Mouse (Mus musculus) A20 (cell line): ENCODE data around the gene Slc35e4.
"Not testable (repeated sequence)": the region's sequence is repeated elsewhere in the genome, so short reads cannot be mapped to it uniquely, and the experiment has no call there.

Source experiments
- DNase-seq: peaks from one replicate; pipeline ENCODE4 v3.0.0-alpha.2; 2011; ENCODE audit warnings: low read depth, low spot score

Slc35e4 gene

GRCm38 (mm10) chr11:3918738-3919137, 4.3 kb upstream of the Slc35e4 start:
- peak; percentile 40 for DNase-seq

DNA sequence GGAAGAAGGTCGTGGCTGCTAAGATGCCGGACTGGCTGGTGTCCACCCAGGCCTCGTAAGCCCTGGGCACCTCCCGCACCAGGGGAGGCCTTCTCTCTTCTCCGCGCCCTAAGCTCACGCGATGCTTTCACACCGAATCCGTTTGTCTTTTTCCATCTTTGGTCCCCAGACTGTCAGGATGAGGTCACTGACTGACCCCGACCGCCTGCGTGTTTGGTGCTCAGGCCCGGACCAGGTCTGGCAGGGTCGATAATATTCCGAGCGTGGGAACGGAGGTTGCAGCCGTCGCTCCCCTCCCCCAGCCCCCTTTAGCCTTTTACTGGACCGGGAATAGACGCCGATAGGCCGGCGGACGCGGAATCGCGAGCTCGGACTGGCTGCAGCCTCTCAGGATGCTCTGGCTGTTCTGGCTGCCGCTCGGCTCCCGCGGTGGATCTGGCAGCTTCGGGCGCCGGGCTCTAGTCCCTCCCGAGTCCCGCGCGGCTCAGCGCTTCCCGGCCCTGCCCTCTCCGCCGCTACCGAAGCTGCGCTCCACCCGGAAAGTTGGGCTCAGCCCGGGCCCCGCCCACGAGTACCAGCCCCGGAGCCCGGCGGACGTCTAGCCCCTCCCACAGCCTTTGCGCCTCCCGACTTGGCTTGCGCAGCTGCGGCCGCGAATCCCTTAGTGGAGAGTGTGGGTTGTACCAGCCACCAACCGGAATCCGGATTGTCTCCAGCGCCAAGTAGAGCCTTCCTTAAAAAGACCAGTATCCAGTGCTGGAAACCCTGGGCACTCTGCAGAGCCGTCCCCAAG, 952 bp downstream of the Slc35e4 start:
- DNase-seq, result peak; percentile 38

DNA sequence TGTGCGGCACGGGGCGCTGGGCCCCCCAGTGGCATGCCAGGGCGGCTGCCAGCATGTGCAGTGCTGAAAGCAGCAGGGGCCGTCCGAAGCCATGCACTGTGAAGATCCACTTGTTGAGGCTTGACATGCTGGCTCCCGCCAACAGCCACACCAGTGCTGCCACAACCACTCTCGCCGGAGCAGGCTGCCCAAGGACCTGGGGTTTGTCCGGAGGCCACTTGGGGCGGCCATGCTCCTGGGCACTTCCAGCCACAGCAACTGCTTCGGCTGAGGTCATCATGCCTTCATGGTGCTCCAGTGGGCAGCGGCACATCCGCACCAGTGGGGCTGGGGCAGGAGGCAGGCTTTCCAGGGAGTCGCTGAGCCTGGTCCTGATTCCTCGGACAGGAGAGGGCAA, 1.6 kb downstream of the Slc35e4 start:
- no peak for DNase-seq

GRCm38 (mm10) chr11:3912100-3912874, 2.2 kb downstream of the Slc35e4 start:
- no peak for DNase-seq

GRCm38 (mm10) chr11:3911440-3911839, 3.0 kb downstream of the Slc35e4 start:
- DNase-seq, result not testable (repeated sequence)

DNA sequence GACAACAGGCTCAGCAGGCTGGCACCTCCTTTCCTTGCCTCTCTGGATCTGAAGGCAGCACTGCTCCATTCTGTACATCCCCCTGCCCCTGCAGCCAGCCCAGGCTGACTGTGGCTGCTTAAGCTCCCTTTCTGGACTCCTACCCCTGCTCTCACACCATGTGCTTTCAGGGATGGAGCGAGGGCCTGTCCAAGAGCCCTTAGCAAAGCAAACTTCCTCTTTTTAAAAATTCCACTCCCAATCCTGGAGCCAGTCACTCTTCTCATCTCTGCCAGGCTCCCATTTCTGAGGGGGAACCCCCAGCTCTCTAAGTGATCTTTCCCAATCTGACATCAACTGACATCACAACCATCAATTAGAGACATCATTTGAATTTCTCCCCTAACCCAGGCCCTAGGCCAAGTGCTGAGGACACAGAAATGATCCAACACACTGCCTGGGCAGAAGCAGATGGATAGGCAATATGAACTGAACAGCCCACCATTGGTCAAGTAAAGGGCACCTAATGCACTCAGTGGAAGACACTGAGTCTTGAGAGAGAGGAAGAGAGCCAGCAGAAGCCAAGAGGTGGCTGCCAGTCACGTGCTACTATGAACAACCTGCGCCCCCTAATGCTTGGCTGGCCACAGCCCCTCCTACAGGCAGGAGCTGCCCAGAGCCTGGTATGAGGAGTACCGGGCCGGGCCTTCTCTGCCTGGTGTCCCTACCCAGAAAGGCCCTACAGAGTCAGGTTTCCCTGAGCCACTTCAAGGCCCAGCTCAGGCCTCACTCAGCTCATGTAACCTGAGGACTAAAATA, 3.8 kb downstream of the Slc35e4 start:
- DNase-seq, result peak; percentile 14

DNA sequence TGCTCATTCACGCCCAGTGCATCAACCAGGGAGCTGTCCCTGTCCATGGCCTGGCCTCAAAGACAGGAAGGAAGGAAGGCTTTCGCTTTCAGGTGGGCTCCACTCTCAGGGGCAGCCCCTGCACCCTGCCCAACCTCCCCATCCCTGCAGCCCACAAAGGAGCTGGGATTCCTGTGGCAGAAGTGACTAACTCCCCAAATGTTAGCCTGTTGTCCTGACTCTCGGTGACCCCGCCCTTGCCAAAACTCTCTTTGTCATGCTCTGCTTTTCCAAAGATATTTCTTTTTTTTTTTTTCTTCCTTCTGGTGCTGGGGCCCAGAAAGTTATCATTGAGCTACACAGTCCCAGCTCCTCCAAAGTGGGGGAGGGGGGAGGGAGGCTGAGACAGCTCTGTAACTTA, 5.2 kb downstream of the Slc35e4 start:
- no peak for DNase-seq

DNA sequence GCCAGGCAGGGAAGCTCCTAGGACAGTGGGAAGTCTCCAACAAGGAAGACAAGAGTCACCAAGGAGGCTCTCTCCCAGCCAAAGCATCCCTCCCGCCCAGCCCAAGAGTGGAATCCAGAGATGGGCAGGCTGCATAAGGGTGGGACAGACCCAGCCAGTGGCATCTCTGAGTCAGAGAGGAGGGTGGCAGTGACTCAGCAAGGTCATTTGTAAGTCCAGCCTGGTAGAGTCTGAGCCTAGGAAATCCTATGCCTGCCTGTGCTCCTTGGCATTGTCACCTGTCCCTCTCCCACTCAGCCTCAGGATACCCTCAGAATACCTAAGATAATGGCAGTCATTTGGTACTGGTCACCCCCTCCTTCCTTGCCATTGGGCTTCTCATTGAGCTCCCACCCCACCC, 9.0 kb downstream of the Slc35e4 start:
- no peak for DNase-seq

DNA sequence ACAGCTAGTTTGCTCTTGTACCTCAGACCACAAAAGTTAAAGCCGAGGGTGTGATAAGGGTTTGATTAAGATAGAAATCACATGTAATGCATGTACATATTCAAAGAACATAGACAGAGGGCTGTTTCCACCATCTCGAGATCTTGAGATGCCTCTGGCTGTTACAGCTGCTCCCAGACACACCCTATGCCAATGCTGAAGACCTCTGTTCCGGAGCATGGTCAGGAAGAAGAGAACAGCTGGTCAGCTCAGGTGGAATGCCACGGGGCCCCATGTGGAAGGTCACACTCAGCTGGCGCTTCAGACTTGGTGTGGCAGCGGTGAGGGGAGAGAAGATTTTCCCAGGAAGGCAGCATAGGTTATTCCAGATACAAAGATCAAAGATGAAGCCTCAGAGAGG, 9.8 kb downstream of the Slc35e4 start:
- DNase-seq, result no peak

DNA sequence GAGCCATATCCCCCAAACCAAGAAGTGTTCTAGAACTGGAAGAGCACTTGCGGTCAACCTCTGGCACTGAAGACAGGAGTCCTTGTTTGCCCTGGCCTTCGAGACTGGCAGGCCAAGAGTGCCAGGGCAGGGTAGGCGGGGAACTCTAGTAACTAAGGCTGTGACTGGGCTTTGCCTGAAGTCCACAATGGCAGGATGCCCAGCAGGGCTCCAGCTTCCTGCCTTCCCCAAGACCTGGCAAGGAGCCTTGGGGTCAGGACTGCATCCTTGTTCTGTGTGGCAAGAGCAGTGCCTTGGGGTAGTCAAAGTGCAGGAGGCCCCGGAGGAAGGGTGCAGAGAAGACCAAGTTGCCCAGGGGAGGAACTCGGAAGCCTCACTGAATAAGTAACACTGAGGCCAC, 11.4 kb downstream of the Slc35e4 start:
- no peak for DNase-seq

DNA sequence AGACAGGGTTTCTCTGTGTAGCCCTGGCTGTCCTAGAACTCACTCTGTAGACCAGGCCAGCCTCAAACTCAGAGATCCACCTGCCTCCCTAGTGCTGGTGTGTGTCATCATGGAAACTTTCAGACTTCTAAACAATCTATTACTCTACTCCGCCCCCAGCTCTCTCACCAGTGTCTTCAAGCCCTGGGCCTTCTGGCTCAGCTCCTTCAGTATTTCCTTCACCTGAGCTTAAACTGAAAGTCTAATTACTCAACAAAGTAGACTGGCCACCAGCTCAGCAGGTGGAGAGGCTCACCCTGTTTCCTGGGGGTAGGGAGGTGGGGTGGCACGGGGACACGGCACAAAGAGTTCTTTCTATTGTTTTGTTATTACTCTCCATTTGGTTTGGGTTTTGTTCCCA, 11.9 kb downstream of the Slc35e4 start:
- no peak for DNase-seq

- DNase-seq, result no peak
Observed at GRCm38 (mm10) chr11:3900296-3900695, 14.2 kb downstream of the Slc35e4 start.

DNA sequence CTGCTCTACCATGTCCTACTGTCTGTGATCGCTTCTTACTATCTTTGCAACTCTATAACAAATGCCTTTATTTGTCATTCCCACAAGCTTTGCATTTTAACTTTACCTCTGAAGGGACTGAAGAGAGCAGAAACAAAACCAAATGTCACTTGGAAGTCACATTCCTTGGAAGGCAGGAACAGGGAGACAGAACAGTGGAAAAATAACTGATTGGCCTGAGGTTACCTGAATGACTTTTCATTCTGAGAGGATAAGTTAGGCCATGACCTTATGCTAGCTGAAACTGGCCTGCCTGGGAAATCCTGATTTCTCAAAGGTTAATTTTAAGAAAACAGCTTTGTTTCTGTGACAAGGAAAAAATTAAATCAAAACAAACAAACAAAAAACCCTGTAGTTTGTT, 18.5 kb downstream of the Slc35e4 start:
- DNase-seq, result no peak

DNA sequence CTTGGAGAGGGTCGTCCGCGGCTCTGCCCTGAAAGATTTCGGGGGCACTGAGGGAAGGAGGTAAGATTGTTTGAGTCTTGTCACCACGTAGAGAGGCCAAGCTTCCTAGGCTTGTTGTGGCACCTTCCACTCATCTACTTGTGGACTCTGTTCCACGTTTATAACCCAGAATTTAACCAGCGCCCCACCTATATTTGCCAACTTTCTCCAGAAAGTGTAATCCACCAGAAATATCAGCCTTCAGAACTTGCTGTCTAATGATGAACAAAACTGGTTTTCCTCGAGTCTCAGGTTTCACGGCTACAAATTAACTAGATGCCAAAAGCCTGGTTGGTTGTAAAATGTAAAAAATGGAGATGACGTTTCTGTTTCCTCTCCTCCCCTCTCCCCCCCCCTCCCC, 19.0 kb downstream of the Slc35e4 start:
- no peak for DNase-seq

DNA sequence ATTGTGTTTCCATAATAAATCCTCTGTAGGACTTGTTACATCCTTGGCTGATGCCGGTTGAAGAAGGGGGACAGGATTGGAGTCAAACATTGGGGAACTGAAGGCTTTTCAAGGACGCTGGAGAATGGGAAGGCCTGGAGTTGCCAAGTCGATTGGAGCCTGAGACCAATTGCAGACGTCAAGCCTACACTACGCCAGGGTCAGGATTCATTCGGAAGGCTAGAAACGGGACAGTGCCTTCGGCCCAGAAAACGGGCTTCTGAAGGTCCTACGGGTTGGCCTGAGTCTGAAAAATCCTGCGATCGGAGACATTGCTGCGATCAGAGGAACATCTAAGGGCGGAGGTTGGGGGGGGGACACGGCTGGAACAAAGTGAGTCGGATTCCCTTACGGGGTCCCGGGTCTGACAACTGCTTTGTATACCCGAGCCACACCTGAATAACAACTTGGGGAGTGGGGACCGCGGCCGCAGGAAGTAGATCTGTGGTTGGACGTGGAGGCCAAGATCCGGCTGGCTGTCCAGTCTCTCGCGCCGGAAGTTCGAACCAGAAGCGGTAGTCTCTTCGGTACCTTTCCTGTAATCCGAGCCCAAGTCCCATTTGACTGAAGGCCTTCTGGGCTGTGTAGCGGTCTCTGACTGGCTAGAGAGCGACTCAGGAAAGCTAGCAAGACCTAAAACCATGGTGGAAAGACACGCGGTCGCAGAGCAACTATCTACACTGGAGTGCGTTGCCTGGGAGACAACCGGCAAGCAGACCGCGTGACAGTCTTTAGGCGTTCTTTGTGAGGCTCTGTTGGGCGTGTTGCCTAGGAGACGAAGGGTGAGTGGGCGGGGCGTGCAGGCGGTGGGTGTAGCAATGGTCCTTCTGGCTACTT, 19.8 kb downstream of the Slc35e4 start, which contains the start of the genes 4921536K21Rik and Dusp18:
TSS of gene 4921536K21Rik (minus strand) at position 693 of the 876 bp plus-strand sequence.
TSS of gene Dusp18 (plus strand) at position 835 of the 876 bp plus-strand sequence.
- no peak for DNase-seq

- DNase-seq, result no peak
Observed at GRCm38 (mm10) chr11:3893970-3894369, 20.5 kb downstream of the Slc35e4 start.

DNA sequence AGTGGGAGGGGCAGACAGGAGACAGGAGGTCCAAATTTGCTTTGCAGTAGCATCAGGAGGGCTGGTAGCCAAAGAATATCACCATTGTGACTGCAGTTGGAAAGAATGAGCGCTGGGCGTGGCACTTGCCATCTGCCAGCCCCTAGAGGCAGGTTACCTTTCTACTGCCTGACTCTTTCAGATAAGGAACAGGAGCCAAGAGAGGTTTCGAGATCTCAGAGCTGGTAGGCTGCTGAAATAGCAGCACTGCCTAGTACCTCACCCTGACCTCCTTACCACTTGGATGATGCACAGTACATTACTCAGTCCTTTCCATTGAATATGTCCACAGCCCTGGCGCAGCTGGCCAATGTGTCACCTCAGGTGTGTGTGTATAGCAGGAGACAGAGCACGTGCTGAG, 27.1 kb downstream of the Slc35e4 start:
- DNase-seq, result no peak

GRCm38 (mm10) chr11:3883711-3884110, 30.8 kb downstream of the Slc35e4 start:
- no peak for DNase-seq

GRCm38 (mm10) chr11:3879836-3880235, 34.6 kb downstream of the Slc35e4 start:
- DNase-seq, result peak; percentile 70

DNA sequence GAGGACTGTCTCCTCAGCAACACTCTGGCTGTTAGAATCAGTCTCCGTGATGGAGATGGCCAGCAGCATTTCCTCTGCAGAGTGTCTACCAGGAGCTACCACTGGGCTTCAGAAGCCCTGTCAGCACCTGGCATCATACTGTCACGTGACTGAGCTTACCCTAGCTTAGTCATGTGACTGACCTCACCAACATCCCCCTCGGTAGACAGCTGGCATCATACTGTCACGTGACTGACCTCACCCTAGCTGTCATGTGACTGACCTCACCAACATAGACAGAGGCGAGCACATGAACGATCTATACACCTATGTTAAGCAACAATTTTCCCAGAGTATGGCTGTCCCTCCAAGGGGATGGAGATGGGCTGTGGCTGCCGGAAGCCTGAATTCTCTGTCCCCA, 35.8 kb downstream of the Slc35e4 start:
- DNase-seq, result peak; percentile 11

DNA sequence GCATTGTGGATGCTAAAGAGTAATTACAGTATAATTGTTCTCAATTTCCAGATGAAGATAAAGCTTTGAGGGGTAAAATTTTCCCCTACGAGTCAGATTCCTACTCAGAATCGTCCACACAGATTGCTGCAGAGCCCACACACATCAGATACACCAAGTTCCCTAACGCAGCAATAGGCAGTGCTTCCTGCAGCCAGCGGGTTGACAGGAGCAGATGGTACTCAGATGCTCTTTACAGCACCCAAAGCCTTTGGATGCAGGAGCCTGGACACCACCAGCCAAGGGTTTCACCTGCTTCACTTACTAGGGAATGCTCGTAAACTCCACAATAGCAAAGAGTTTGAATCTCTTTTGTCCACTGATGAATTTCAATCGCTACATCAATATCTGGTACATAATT, 38.0 kb downstream of the Slc35e4 start:
- DNase-seq, result no peak
